Mouse (Mus musculus) layer of hippocampus, postnatal 14 days (tissue): ENCODE measurements around the gene Rab32. TPM values are rescaled to one million over a fixed set of nuclear protein-coding genes. Genes with fewer than 3 reads are reported as not detected.

ENCODE experiments used
- DNase-seq, 2 experiments: peaks; one replicate each; pipeline ENCODE4 v3.0.0; 2021 to 2022; ENCODE audit warnings: low spot score in 2 of 2, mixed read lengths in 1 of 2
- long read RNA-seq, 2 experiments: library from polyadenylated mRNA; stranded (forward); transcript quantifications; one replicate each; pipeline ENCODE4 v2.0.0; 2021
- total RNA-seq, 2 experiments: library from RNA; stranded (reverse); gene quantifications; 2 replicates each; pipeline ENCODE4 v1.2.3; 2021

Gene Rab32
- total RNA-seq: 1 to 10 TPM; 1.3 to 2.3 TPM
- long read RNA-seq, experiment 1, partial matches to known transcripts: 3 of 4 reads
- long read RNA-seq, experiment 1, other reads (novel, unspliced or antisense): 0 of 4 reads
- long read RNA-seq, experiment 2, partial matches to known transcripts: 0 of 2 reads
- long read RNA-seq, experiment 2, other reads (novel, unspliced or antisense): 0 of 2 reads

DNA sequence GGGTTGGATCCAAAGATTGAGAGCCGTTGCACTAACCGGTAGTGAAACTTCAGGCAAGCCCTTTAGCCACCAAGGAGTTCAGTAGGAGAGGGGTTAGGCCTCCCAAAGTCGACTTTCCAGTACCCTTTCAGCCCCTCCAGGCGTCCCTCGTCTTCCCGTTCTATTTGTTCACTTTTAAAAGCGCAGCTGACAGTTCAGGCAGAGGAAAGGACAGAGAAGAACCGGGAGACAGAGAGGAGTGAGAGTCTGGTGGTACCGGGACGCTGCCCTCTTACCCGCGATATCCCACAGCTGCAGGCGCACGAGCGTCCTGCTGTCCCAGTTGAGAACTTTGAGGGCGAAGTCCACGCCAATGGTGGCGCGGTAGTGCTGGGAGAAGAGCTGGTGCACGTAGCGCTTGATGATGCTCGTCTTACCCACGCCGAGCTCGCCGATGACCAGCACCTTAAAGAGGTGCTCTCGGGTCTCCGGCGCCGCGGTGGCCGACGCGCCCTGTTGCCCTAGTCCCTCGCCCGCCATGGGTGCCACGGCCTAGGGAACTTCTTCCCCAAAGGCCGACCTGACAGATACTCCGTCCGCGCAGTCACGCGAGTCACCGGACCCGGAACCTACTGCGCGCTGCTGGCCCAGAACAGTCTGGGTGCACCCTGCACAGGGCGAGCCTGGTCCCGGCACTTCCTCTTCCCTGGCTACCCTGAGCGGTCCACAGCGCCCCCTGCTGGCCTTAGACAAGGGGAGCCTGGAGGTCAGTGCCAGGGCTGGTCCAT, at the start of gene Rab32:
Gene Rab32 (minus strand): TSS at position 696 of the 767 bp plus-strand sequence.
- DNase-seq: peak; percentile 89 to 90

DNA sequence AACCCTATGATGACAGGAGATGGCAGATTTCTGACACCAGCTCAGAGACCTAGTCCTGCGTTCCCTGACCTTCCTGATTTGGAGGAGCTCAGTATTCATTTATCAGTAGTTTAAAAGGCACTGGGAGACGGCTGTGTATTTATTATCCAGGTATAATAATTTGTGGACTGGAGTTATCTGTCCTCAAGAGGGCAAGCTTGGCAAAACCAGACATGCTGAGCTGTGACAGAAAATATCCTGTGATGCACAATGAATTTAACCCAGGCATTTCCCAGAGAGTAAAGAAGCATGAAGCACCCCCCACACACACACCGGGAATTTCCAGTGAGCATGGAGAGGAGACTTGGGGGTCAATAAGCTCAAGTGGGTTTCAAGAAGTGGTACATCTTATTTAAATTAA, 42.7 kb upstream of the Rab32 start:
- DNase-seq: no peak

DNA sequence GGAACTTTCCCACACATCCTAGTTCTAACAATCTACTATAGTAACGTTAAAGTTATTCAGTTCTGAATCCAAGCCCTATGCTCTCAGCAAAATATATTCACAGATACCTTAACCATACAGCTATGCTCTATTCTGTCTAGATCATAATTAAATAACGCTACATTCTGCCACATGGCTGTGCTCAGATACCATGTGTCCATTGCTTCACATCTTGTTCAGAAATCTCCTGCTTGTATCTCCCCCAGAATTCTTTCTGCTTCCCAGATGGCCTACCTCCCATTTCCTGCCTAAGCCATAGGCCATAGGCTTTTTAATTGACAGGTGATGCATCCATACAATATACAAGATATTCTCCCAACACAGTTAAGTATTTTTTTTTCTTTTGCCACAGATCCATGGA, 39.4 kb upstream of the Rab32 start:
- peak in 1 of 2 experiments; percentile 27 for DNase-seq

DNA sequence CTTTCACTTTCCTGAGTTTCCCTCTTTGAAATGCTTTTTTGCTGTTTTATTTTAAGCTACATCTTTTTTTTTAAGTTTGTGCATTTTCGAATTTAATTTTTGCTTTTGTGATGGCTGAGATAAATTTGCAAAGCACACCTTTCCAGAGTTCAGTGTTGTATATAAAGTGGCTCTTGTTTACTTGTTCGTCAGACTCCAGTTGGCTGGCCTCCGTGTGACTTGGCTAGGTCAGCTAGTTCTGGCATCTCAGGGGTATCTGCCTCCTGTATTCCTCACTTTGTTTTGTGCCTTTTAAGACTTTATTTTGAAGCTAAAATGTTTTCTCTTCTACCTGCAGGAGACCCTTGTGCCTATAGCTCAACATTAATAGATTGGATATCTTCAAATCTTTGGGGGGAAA, 22.7 kb upstream of the Rab32 start:
- no peak for DNase-seq

DNA sequence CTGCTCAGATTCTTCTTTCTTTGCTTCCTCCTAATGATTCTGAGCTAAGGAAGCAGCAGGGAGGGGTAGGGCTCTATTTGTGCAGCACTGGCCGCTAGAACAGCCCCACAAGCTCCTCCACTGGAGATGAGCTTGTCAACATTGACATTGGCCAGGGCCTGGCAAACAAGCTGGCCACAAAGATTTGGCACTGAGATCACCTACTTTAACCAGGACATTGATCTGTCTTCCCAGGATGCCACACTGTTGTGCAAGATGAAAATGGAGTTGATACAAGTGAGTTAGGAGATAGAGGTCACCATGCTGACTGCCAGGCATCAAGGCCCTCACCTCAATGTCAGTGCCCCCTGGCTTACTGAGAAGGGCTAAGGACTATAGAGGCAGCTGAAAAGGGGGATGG, 21.8 kb upstream of the Rab32 start:
- DNase-seq: no peak

DNA sequence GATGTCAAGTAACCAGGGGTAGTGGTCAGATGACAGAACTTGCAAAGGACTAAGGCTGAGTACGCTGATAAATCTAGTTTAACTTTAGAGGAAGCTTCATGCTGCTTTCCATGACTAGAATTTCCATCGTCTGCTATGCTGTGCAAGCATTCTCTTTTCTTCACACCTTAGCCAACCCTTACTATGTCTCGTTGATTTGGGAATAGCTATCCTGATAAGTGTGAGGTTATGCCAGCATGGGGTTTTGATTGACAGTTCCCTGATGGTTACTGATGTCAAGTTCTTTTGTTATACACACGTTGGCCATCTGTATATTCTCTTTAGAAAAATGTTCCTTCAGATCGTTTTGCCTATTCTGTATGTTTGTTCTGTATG, 259 bp upstream of the Rab32 start:
- no peak for DNase-seq

DNA sequence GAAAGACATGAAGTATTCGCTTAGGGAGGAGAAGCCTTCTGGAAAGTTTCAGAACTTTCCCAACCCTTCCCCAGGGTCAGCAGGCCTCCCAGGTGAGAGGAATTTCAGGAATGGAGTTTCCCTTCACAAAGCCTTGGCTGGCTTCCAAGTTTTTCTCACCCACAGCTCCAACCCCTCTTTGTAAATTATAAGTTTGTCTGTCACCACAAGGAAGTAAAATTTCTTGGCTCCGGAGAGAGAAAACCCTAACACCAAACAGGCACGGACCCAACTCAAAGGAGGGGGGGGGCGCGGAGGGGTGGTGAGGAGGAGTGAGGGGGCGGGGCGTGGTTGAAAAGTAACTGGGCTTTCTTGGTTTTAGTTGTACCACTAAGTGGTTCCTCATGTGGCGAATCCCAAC, 980 bp downstream of the Rab32 start:
- DNase-seq: peak in 1 of 2 experiments; percentile 8

DNA sequence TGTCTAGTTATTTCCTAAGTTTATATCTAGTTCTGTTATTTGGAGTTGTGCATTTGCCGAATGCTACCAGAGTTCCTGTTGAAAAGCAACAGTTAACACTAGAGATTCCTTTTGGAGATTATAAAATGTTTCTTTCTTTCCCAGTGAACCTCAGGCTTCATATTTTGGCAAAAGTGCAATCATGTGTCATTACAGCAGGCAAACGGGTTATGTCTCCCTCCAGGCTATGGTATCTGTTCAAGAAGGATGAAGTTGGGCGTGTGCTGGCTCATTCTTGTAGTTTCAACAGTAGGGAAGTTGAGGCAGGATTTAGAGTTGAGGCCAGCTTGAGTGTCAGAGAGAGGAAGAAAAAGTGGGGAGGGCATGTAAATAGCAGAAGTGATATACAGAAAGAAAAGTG, 2.4 kb downstream of the Rab32 start:
- no peak for DNase-seq

DNA sequence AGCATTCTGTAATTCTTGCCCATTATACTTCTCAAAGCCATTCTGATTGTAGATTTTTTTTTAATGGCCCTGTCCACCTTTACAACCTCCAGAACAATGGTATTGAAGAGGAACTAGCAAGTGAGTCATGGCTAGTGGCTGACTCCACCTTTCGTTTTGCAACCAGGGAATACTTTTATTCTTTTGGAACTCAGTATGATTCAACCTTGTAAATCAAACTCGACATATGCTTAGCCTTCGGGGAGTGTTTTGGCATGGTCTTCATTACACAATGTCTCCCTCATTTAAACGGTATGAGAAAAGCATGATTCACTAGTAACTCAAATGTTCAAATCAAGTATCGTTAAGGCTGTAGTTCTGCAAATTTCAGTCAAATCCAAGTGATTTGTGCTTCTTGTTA, 2.8 kb downstream of the Rab32 start:
- DNase-seq: peak in 1 of 2 experiments; percentile 5

DNA sequence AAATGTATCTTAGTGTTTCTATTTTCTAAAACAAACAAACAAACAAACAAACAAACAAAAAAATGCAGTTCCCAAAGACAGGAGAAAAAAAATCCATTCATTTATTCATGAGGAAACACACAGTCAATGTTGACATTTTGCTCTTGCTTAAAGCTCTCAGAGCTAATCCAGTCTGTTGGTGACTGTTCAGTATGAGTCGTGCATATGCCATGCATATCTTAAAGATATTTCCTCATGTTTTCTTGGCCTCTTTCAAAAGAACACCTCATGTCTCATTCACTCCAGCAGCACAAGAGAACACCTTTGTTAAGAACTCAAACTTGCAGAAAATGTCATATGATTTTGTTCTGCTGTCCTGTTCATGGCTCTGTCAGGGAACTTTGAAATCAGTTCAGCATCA, 7.9 kb downstream of the Rab32 start:
- DNase-seq: no peak

DNA sequence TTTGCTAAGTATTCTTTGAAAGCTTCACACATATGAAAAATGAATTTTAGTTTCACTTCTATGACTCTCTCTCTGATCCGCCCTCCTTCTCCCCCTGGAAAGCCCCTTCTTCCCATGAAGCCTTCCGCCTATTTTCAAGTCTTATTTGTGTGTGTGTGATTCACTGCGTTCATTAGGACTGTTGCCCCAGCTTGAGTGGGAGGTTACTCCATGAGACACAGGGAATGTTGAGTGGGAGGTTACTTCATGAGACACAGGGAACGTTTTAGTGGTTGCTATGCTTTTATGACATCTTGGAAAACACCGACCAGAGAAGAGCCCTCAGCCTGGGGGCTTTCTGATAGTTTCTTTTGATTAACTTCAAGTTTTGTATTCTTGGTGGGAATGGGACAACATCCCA, 11.4 kb downstream of the Rab32 start:
- DNase-seq: peak in 1 of 2 experiments; percentile 9

DNA sequence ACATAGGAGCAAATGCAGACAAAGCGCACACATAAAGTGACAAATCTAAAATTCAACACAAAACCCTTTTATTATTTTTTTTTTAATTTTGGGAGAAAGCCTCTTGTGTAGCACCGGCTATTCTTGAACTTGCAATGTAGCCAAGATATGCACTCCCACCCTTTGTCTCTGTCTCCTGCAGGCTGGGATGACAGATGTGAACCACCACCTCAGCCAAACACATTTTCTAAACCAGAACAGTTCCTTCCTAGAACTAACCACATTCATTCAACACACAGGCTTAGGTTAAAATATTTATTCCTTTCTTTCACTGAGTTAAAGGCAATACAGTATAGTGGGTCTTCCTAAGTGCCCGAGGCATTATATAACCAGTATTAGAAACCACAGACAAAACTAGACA, 13.1 kb downstream of the Rab32 start:
- DNase-seq: no peak

Other genes starting within 250 kb of the Rab32 start
- gene Adgb, start 85.9 kb downstream of the Rab32 start, total RNA-seq: under 1 TPM; 0.57 to 0.94 TPM
- not detected for gene Gm10944, start 123.1 kb upstream of the Rab32 start, total RNA-seq